Mouse (Mus musculus) forebrain, embryonic 10.5 days (tissue): ENCODE measurements at regions not wholly inside any gene's neighbourhood (a gene's known extent, or its start where the extent isn't known, plus 50 kb on each side); places are given as distances from the start of the nearest gene placed in this dataset.

Source experiments
- DNase-seq: peaks from one replicate; pipeline ENCODE4 v3.0.0-alpha.2; 2017; ENCODE audit warnings: low spot score; ENCODE audit errors: extremely low spot score
- H3K27ac ChIP-seq: fragments of 300-500 bp; sonication (generic); 2 replicates; pipeline ENCODE4 v1.5.1; 2016; ENCODE audit warnings: mild to moderate bottlenecking
- H3K27me3 ChIP-seq: fragments of 300-500 bp; sonication (generic); 2 replicates; pipeline ENCODE4 v1.6.1; 2016; ENCODE audit warnings: mild to moderate bottlenecking; ENCODE audit not compliant: poor library complexity, severe bottlenecking
- H3K36me3 ChIP-seq: fragments of 300-500 bp; sonication (generic); replicated peaks from 2 replicates; pipeline ENCODE4 v1.6.1; 2016; ENCODE audit warnings: mild to moderate bottlenecking, moderate library complexity
- H3K4me1 ChIP-seq: fragments of 300-500 bp; sonication (generic); 2 replicates; pipeline ENCODE4 v1.6.1; 2016
- H3K4me3 ChIP-seq: fragments of 300-500 bp; sonication (generic); 2 replicates; pipeline ENCODE4 v1.5.1; 2016; ENCODE audit warnings: mild to moderate bottlenecking, moderate library complexity
- H3K9me3 ChIP-seq: fragments of 300-500 bp; sonication (generic); 2 replicates; pipeline ENCODE4 v1.6.1; 2016; ENCODE audit warnings: mild to moderate bottlenecking, moderate library complexity
- WGBS: fragments of 180-500 bp; shearing (Covaris S2); methylation state at CpG from one replicate; pipeline ENCODE4 v1.1.7; 2016; 5-methylcytosine and 5-hydroxymethylcytosine counted together

- H3K4me3 ChIP-seq = no peak overlapping the region
- no peaks in the 10 kb centered on the region for H3K9me3 ChIP-seq
- H3K4me1 ChIP-seq = no peaks in the 10 kb centered on the region
- no peaks in the 10 kb centered on the region for H3K36me3 ChIP-seq
- H3K27me3 ChIP-seq = no peaks in the 10 kb centered on the region
- no peak overlapping the region for H3K27ac ChIP-seq
- DNase-seq = no peak
Observed at GRCm38 (mm10) chrX:82741478-82741877, 207.2 kb upstream of the Dmd start.

- Histone ChIP-seq H3K9me3 (no peaks in the 10 kb centered on the region), H3K27me3 (no peaks in the 10 kb centered on the region), H3K4me3 (no peak overlapping the region), H3K4me1 (no peaks in the 10 kb centered on the region), H3K27ac (no peak overlapping the region), H3K36me3 (no peaks in the 10 kb centered on the region)
- no peak for DNase-seq
- WGBS = 28% methylated on average over 2 of the region's 2 CpGs
Observed at GRCm38 (mm10) chrX:82764204-82764603, 184.5 kb upstream of the Dmd start.

- Histone ChIP-seq H3K9me3 (no peaks in the 10 kb centered on the region), H3K4me3 (no peak overlapping the region), H3K36me3 (no peaks in the 10 kb centered on the region), H3K4me1 (no peaks in the 10 kb centered on the region), H3K27me3 (no peaks in the 10 kb centered on the region), H3K27ac (no peak overlapping the region)
- no peak for DNase-seq
- WGBS = 17% methylated on average over 2 of the region's 2 CpGs
Observed at GRCm38 (mm10) chrX:82809171-82809570, 139.5 kb upstream of the Dmd start.

GRCm38 (mm10) chrX:82814618-82815017 lies 134.1 kb upstream of the Dmd start:
- WGBS = 27% methylated on average over 11 of the region's 11 CpGs

GRCm38 (mm10) chrX:82817045-82817444 lies 131.6 kb upstream of the Dmd start:
- 53% methylated on average over 4 of the region's 4 CpGs for WGBS
- no peak for DNase-seq
- Histone ChIP-seq H3K36me3 (no peaks in the 10 kb centered on the region), H3K4me1 (no peaks in the 10 kb centered on the region), H3K9me3 (no peaks in the 10 kb centered on the region), H3K27me3 (no peaks in the 10 kb centered on the region), H3K27ac (no peak overlapping the region), H3K4me3 (no peak overlapping the region)

More at GRCm38 (mm10) chrX:82814618-82815017, 134.1 kb upstream of the Dmd start:
- H3K36me3 ChIP-seq = no peaks in the 10 kb centered on the region
- no peak overlapping the region for H3K27ac ChIP-seq
- H3K4me1 ChIP-seq = no peaks in the 10 kb centered on the region
- no peaks in the 10 kb centered on the region for H3K9me3 ChIP-seq
- DNase-seq = no peak
- H3K27me3 ChIP-seq = no peaks in the 10 kb centered on the region
- H3K4me3 ChIP-seq = peak overlapping the region; percentile 32

GRCm38 (mm10) chrX:82823606-82824005 lies 125.1 kb upstream of the Dmd start:
- Histone ChIP-seq H3K9me3 (no peaks in the 10 kb centered on the region), H3K27ac (no peak overlapping the region), H3K36me3 (no peaks in the 10 kb centered on the region), H3K4me3 (no peak overlapping the region), H3K4me1 (no peaks in the 10 kb centered on the region), H3K27me3 (no peaks in the 10 kb centered on the region)
- no peak for DNase-seq
- WGBS = 46% methylated on average over 5 of the region's 5 CpGs

- DNase-seq = no peak
- no peaks in the 10 kb centered on the region for H3K9me3 ChIP-seq
Observed at GRCm38 (mm10) chrX:82866116-82866515, 82.6 kb upstream of the Dmd start.

More at GRCm38 (mm10) chrX:82866116-82866515, 82.6 kb upstream of the Dmd start:
- Histone ChIP-seq H3K4me3 (no peak overlapping the region), H3K4me1 (no peaks in the 10 kb centered on the region), H3K27me3 (no peaks in the 10 kb centered on the region), H3K36me3 (no peaks in the 10 kb centered on the region), H3K27ac (no peak overlapping the region)
- 48% methylated on average over 1 of the region's 1 CpGs for WGBS
